Mouse (Mus musculus): Measurements from ENCODE around the gene Tnfaip3. TPM values are rescaled to one million over a fixed set of nuclear protein-coding genes. Genes with fewer than 3 reads are reported as not detected.
A peak's percentile ranks its signal among the peaks of the same experiment; 100 is the strongest.

Gene Tnfaip3
- polyA plus RNA-seq, 1 experiment from 2014 or later, result 0.92 TPM

DNA sequence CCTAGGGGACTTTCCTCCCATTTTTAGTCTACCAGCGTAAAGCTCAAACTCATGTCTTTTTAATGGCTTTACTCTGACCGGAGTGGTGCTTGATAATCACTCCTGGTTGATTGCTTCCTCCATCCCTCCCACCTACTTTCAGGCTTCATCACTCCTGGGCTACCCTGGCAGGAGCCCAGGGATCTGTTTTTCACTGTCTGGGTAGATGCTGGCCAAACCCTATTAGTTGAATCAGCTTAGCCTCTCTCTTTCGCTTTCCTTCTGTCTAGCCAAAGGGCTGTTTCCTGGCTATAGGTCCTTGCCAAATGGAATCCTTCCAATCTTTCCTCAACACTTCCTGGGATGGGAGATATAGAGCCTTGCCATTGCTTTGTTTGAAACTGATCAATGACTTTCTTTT is 19.3 kb upstream of the Tnfaip3 start:
- Histone ChIP-seq H3K9me3 (no peaks in the 10 kb centered on the region), H3K36me3 (replicated peaks) (no peaks in the 10 kb centered on the region), H3K4me3 (replicated peaks) (no peak overlapping the region), H3K27ac (no peak overlapping the region), H3K4me1 (no peaks in the 10 kb centered on the region), H3K9ac (no peak overlapping the region), H3K4me2 (no peak overlapping the region), H3K27me3 (no peaks in the 10 kb centered on the region)
- ATAC-seq (ENCODE audit: low FRiP score), result no peak
- WGBS, result 92% methylated on average over 3 of the region's 3 CpGs

DNA sequence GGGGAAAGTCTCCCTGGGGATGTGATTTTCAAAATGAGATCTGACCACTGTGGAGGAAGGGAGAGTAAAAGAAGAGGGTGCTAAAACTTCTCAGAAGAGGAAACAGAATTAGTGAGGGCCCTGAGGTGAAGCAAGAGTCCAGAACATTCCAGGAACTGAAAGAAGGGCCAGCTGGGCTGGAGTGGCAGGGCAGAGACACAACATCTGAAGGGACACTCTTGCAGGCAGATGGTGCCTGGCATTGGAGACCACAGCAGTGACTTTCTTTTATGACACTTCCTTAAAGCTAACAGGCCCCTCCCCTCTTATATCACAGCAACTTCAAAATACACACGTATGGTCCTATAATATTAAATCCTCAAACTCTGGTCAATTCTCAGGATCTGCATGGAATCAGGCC is 18.2 kb upstream of the Tnfaip3 start:
- Histone ChIP-seq H3K9ac (no peak overlapping the region), H3K4me1 (no peaks in the 10 kb centered on the region), H3K4me3 (replicated peaks) (no peak overlapping the region), H3K9me3 (no peaks in the 10 kb centered on the region), H3K4me2 (no peak overlapping the region), H3K36me3 (replicated peaks) (no peaks in the 10 kb centered on the region), H3K27ac (no peak overlapping the region), H3K27me3 (no peaks in the 10 kb centered on the region)
- 71% methylated on average over 1 of the region's 1 CpGs for WGBS
- ATAC-seq (ENCODE audit: low FRiP score), result no peak

DNA sequence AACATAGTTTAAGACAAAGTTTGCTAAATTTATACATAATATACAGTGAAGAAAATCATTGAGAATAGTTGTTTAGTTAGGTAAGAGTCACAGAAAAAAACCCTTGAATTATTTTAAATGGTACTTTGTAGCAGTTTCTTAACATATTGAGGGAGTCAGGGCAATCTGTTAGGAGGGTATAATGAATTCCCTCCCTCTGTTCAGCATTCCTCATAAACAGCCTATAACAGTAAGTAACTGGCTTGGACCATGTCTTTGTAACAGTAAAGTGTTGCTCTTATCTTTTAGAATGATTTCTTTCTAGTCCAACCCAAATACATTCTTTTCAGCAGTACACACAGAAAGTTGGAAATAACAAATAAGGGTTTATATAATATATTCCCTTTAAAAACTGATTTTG is 16.4 kb upstream of the Tnfaip3 start:
- no peaks in the 10 kb centered on the region for H3K27me3 ChIP-seq
- H3K27ac ChIP-seq, result no peak overlapping the region
- H3K4me1 ChIP-seq, result no peaks in the 10 kb centered on the region
- ATAC-seq (ENCODE audit: low FRiP score), result no peak
- no peaks in the 10 kb centered on the region for H3K9me3 ChIP-seq
- H3K4me2 ChIP-seq, result no peak overlapping the region
- H3K36me3 ChIP-seq (replicated peaks), result no peaks in the 10 kb centered on the region
- H3K9ac ChIP-seq, result no peak overlapping the region
- no peak overlapping the region for H3K4me3 ChIP-seq (replicated peaks)

DNA sequence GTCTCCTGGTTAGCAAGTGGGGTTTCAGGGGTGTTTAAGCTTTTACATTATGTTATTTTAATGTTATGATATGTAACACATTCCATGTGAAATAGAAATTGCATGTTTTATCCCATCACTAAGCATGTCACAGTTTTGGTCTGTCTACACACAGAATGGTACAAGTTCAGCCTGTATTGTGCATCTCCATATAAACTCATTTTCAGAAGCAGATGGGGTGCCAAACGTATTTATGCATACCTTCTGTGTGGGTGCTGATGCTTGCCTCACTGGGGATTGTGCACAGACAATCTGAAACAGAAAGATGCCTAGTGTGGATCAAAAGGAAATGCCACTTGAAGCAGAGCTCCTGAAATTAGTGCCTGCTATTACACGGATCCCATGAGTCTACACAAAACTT is 15.2 kb upstream of the Tnfaip3 start:
- no peak overlapping the region for H3K4me3 ChIP-seq (replicated peaks)
- WGBS, result 86% methylated on average over 2 of the region's 2 CpGs
- no peaks in the 10 kb centered on the region for H3K4me1 ChIP-seq
- ATAC-seq (ENCODE audit: low FRiP score), result no peak
- no peaks in the 10 kb centered on the region for H3K27me3 ChIP-seq
- no peak overlapping the region for H3K4me2 ChIP-seq
- no peaks in the 10 kb centered on the region for H3K9me3 ChIP-seq
- H3K36me3 ChIP-seq (replicated peaks), result no peaks in the 10 kb centered on the region
- no peak overlapping the region for H3K9ac ChIP-seq
- no peak overlapping the region for H3K27ac ChIP-seq

DNA sequence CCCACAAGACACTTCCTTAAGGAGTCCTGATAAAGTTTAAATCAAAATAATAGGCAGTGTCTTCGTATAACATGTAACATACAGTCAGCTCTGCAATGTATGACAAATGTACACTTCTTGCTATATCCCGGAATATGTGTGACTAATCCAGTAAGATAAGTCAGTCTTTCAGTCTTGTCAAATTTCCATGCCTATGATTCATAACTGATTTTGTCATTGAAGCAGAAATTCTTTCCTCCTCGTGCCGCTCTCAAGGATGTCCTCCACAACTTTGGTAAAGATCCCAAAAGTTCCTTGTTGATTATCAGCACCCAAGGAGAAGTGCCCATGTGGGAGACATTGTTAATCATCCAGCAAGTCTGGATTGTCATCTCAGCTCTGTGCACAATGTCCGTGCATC is 11.3 kb upstream of the Tnfaip3 start:
- H3K27me3 ChIP-seq, result no peaks in the 10 kb centered on the region
- H3K4me1 ChIP-seq, result no peaks in the 10 kb centered on the region
- H3K27ac ChIP-seq, result no peak overlapping the region
- H3K36me3 ChIP-seq (replicated peaks), result no peaks in the 10 kb centered on the region
- H3K4me3 ChIP-seq (replicated peaks), result no peak overlapping the region
- no peak overlapping the region for H3K9ac ChIP-seq
- ATAC-seq (ENCODE audit: low FRiP score), result no peak
- H3K4me2 ChIP-seq, result no peak overlapping the region
- 92% methylated on average over 5 of the region's 5 CpGs for WGBS
- no peaks in the 10 kb centered on the region for H3K9me3 ChIP-seq

DNA sequence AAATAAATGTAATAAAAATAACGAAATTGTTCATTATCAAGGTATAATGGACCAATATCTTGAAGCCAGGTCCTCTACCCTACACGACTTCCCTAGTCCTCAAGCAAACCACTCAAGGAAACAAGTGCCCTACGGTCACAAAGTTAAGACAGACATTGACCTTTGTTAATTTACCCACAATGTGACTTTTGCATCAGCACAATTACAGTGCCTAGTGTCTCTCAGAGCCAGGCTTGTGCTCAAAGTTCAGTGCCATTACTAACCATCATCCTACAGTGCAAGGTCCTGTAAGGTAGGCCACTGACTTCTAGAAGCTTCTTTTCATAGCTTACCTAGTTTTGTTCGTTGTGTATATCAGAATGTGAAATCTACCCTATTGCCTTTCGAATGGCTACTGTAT is 8.9 kb upstream of the Tnfaip3 start:
- no peaks in the 10 kb centered on the region for H3K4me1 ChIP-seq
- no peaks in the 10 kb centered on the region for H3K9me3 ChIP-seq
- H3K27ac ChIP-seq, result no peak overlapping the region
- no peak for ATAC-seq (ENCODE audit: low FRiP score)
- WGBS, result 81% methylated on average over 5 of the region's 5 CpGs
- no peak overlapping the region for H3K4me2 ChIP-seq
- H3K27me3 ChIP-seq, result no peaks in the 10 kb centered on the region
- no peaks in the 10 kb centered on the region for H3K36me3 ChIP-seq (replicated peaks)
- no peak overlapping the region for H3K9ac ChIP-seq
- H3K4me3 ChIP-seq (replicated peaks), result no peak overlapping the region

DNA sequence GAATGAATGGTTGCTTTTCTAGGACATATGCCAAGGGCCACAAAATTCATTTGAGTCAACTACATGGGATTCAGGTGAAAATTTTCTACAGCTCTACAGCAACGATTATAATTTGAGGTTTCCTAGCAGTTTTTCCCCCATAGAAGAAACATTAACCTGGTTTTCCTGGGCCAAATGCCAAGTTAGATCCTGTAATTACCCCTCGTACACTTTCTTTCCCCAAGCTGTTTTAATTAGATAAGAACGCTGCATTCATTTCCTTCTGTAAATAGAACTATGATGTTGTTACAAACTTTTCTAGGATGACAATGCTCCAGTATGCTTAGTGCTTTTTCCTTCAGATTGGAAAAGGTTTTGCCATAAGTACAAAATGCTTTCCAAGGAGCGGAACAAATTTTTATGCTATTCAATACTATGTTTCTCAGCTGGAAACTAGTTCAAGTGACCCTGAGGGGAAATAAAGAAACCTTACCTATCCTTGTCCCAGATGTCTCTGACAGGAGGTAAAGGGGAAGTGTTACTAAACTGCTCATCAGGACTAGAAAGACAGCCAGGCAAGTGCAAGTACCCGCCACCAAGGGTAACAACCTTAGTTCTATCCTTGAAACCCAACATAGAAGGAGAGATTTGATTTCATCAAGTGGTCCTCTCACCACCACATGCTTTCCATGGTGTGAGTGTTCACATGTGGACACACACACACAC is 8.3 kb upstream of the Tnfaip3 start:
- no peak for ATAC-seq (ENCODE audit: low FRiP score)
- no peak overlapping the region for H3K9ac ChIP-seq
- H3K4me2 ChIP-seq, result no peak overlapping the region
- H3K27me3 ChIP-seq, result no peaks in the 10 kb centered on the region
- no peak overlapping the region for H3K4me3 ChIP-seq (replicated peaks)
- no peaks in the 10 kb centered on the region for H3K9me3 ChIP-seq
- no peaks in the 10 kb centered on the region for H3K36me3 ChIP-seq (replicated peaks)
- WGBS, result 87% methylated on average over 5 of the region's 5 CpGs
- H3K27ac ChIP-seq, result no peak overlapping the region
- H3K4me1 ChIP-seq, result no peaks in the 10 kb centered on the region

DNA sequence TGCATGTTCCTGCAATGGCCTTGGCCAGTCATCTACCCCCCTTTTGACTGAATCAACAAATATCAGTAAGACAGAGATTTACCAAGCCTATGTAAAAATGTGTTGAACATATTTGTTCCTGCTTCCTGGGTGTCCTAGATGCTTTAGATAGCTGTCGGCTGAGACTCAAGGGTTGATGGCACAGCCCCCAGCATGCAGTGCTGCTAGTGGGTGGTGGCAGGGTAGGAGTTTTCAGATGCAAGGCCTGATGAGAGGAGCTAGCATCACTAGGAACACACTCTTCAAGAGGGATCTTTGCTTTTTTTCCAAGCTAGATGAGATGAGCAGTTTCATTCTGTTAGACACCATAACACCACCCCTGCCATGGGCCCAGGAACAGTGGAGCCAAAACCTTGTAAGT is 6.8 kb upstream of the Tnfaip3 start:
- 100% methylated on average over 1 of the region's 1 CpGs for WGBS
- no peak for ATAC-seq (ENCODE audit: low FRiP score)

DNA sequence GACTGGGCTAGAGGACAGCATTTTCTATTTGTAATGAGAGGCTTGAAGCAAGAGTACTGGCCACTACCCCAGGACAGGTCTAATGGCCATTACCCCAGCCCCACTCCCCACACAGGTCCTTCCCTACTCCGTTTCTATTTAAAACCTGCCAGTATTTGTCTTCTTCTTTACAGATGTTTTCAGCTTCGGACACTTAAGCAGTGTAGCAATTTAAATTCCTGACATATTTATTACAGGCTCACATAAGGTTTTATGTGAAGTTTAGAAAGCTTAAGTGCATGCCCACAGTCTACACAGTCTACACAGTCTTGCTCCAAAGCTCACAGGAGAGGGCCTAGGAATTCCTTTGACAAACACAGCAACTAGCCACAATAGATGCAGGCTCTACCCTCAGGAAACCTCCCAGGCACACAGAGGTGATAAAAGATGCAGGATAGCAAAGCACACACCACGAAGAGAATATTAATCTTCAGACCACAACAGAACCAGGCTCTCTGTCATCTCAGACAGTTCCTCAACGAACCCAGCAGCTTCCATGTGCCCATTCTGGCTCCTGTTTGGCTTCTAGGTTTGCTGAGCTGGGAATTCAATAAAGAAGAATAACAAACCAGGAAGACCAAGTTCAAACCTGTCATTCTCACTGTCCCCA is 1.5 kb upstream of the Tnfaip3 start:
- Histone ChIP-seq H3K36me3 (replicated peaks) (no peaks in the 10 kb centered on the region), H3K9ac (no peak overlapping the region), H3K4me1 (peaks cover 12% of the 10 kb centered on the region), H3K4me3 (replicated peaks) (no peak overlapping the region), H3K4me2 (no peak overlapping the region), H3K27ac (no peak overlapping the region), H3K27me3 (peaks cover 10% of the 10 kb centered on the region), H3K9me3 (no peaks in the 10 kb centered on the region)
- WGBS, result 77% methylated on average over 4 of the region's 4 CpGs
- ATAC-seq (ENCODE audit: low FRiP score), result no peak

More for the DNA sequence above, 6.8 kb upstream of the Tnfaip3 start:
- H3K9me3 ChIP-seq, result no peaks in the 10 kb centered on the region
- no peak overlapping the region for H3K9ac ChIP-seq
- H3K4me1 ChIP-seq, result no peaks in the 10 kb centered on the region
- no peak overlapping the region for H3K4me2 ChIP-seq
- H3K36me3 ChIP-seq (replicated peaks), result no peaks in the 10 kb centered on the region
- no peak overlapping the region for H3K4me3 ChIP-seq (replicated peaks)
- H3K27ac ChIP-seq, result no peak overlapping the region
- no peaks in the 10 kb centered on the region for H3K27me3 ChIP-seq

DNA sequence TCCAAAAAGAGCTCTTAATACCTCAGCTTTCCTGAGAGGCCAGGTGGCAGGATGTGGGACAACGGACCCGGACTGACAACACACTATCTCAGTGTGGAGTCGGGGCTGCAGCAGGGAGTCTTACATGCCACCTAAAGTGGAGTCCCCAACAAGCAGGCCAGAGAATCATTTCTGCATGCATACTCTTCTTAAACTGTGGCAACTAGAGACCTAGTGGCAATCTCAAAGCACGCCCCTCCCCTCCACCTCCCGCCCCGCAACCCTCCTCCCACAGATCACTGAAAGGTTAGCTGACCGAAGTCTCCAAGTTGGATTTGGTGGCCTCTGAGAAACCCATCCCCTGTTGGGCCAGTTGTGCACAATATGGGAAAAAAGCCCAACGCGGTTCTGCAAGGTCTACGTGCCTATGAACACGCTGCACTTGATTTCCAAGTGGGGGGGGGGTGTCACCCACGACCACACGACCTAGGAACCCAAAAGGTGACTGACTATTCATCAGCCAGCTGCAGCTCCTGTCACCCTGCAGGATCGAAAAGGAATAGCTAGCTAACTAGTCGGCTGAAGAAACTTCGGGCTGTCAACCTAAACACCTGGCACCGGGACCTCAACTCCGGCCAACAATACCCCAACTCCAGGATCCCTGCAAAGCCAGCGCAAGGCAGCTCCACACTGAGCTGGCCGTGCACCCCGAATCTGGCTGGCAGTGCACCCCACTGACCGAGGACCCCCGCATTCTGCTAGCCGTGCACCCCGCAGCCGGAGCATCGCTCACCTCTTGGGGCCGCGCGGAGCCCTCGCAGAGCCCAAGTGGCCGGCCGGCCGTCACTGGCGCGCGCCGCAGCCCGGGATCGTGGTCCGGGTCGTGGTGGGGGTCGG is 838 bp downstream of the Tnfaip3 start:
- H3K9me3 ChIP-seq, result no peaks in the 10 kb centered on the region
- WGBS, result under 1% methylated on average over 43 of the region's 43 CpGs
- H3K4me2 ChIP-seq, result peak overlapping the region; percentile 85
- peaks cover 10% of the 10 kb centered on the region for H3K27me3 ChIP-seq
- H3K4me1 ChIP-seq, result peaks cover 12% of the 10 kb centered on the region
- no peaks in the 10 kb centered on the region for H3K36me3 ChIP-seq (replicated peaks)
- peak overlapping the region; percentile 76 for H3K9ac ChIP-seq
- ATAC-seq (ENCODE audit: low FRiP score), result peak; percentile 25
- peak overlapping the region; percentile 80 for H3K4me3 ChIP-seq (replicated peaks)
- H3K27ac ChIP-seq, result peak overlapping the region; percentile 42; the same call in 1 of the 2 replicates

DNA sequence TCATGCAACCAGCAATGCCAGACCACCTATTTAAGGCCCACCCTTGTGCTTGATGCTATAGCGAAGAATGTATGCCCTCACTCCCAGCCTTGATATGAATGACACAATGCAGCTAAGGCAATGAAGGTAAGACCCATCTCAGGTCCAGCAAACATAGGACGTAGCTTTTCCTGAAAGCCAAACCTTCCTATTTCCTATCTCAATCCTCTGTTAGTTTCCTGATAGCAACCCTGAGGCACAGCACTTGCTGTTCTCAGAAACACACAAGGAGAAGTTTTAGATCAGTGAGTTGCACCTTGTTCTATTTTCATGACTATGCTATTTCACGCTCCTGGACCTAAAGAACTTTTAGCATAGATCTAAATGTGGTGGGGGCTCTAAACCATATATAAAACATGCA is 2.1 kb downstream of the Tnfaip3 start:
- Histone ChIP-seq H3K9ac (no peak overlapping the region), H3K27me3 (peaks cover 10% of the 10 kb centered on the region)
- no peak for ATAC-seq (ENCODE audit: low FRiP score)

DNA sequence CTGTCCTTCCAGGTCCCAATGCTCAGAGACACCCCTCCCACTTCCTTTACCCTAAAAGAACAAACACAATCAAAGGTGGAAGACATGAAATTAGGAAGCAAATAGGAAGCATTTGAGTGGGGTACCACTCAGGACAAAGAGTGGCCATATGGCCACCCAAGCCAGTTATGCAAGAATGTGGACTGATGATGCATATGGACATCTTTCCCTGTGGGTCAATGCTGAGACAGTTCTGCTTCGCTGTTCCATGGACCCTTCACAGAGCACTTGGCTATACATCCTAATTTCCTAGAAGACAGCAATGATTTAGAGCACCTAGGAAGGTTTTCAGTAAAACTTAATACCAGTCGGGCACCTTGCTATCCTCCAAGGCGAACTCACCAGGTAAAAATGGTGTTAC is 2.8 kb downstream of the Tnfaip3 start:
- no peak for ATAC-seq (ENCODE audit: low FRiP score)
- Histone ChIP-seq H3K4me1 (peaks cover 12% of the 10 kb centered on the region), H3K9me3 (no peaks in the 10 kb centered on the region), H3K27ac (no peak overlapping the region), H3K27me3 (peaks cover 10% of the 10 kb centered on the region), H3K9ac (no peak overlapping the region), H3K36me3 (replicated peaks) (no peaks in the 10 kb centered on the region), H3K4me3 (replicated peaks) (no peak overlapping the region), H3K4me2 (no peak overlapping the region)
- WGBS, result 93% methylated on average over 3 of the region's 3 CpGs

More for the DNA sequence above, 2.1 kb downstream of the Tnfaip3 start:
- H3K4me3 ChIP-seq (replicated peaks), result no peak overlapping the region
- WGBS, result 89% methylated on average over 3 of the region's 3 CpGs
- H3K4me2 ChIP-seq, result no peak overlapping the region
- no peak overlapping the region for H3K27ac ChIP-seq
- no peaks in the 10 kb centered on the region for H3K9me3 ChIP-seq
- H3K4me1 ChIP-seq, result peaks cover 12% of the 10 kb centered on the region
- no peaks in the 10 kb centered on the region for H3K36me3 ChIP-seq (replicated peaks)
